Mouse (Mus musculus): ENCODE data around the gene Izumo1.

GRCm38 (mm10) chr7:45617042-45617695 lies 4.4 kb upstream of the Izumo1 start, which contains the start of gene Fut1:
- TF ChIP-seq CTCF (IDR thresholded peaks at IDR 0.05; ENCODE audit: low read depth) (no peak), EP300 (optimal IDR thresholded peaks at IDR 0.05) (no peak)

Measured in stomach, postnatal 0 days (tissue).